Mouse (Mus musculus) adrenal gland, postnatal 36 days (tissue): ENCODE results near the gene Tjap1. TPM values are rescaled to one million over a fixed set of nuclear protein-coding genes. Genes with fewer than 3 reads are reported as not detected.

Source experiments
- DNase-seq, 2 experiments: peaks; one replicate each; pipeline ENCODE4 v3.0.0; 2021; ENCODE audit warnings: mixed read lengths in 1 of 2
- long read RNA-seq, 2 experiments: library from polyadenylated mRNA; stranded (forward); transcript quantifications; one replicate each; pipeline ENCODE4 v2.0.0; 2021; ENCODE audit warnings: borderline sequencing depth in 2 of 2
- total RNA-seq, 2 experiments: library from RNA; stranded (reverse); gene quantifications; 2 replicates each; pipeline ENCODE4 v1.2.3; 2021

Tjap1 gene
- total RNA-seq = 10 to 100 TPM; 46.1 to 49.9 TPM
- long read RNA-seq, experiment 1, transcript Tjap1-201 (10 exons, 2,426 nt) = major isoform, 6 of 39 reads
- long read RNA-seq, experiment 1, partial matches to known transcripts = 20 of 39 reads
- long read RNA-seq, experiment 1, other reads (novel, unspliced or antisense) = 8 of 39 reads
- long read RNA-seq, experiment 2, partial matches to known transcripts = 0 of 23 reads
- long read RNA-seq, experiment 2, other reads (novel, unspliced or antisense) = 13 of 23 reads

GRCm38 (mm10) chr17:46282483-46283123 lies at the start of gene Tjap1:
Gene Tjap1, minus strand, starts transcription at chr17:46283026.
- DNase-seq = peak; percentile 93 to 96

DNA sequence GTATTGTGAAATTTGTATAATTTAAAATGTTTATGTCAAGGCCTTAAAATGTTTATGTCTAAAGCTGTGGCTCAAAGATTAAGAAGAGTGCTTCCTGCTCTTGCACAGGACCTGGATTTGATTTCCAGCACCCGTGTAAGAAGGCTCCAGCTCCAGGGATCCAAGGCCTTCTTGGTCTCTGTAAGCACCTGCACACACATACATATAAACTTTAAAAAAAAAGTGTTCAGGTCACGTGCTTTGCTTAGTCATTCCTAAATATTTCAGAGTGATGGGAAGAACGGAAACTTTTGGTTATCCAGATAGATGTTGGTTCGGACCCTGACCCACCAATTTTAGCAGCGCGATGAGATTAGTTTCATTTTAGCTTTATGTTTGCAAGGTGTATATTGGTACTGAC lies 45.9 kb upstream of the Tjap1 start:
- no peak for DNase-seq

DNA sequence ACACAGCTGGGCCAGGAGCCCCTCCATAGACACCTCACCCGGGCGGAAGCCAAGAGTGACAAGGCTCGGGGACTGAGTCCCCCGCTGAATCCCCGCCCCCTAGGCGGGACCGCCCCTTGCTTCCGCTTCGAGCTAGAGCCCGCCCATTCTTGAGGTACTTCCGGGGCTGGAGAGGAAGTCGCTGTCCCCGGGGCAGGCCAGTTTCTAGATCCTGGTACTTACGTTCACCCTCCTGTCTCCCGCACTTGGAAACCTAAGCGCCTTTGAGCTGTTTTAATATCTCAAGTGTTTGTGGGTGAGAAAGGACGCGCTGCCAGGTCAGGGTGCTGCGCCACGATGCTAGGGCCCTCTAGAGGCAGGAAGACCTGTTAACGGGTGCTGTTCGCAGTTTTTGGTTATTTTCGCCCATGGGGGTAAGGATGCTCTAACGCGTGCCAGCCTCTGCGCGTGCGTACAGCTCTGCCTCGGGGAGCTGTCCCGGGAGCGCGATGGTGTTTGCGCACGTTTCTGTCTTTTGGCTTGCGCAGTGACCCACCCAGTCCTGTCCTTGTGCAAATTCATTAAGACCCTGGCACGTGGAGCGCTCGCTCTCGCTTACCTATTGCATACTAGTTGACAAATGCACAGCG lies 45.2 kb upstream of the Tjap1 start, which contains the start of gene Abcc10:
Gene Abcc10 (minus strand): TSS at position 447 of the 629 bp plus-strand sequence.
- DNase-seq = peak; percentile 98

DNA sequence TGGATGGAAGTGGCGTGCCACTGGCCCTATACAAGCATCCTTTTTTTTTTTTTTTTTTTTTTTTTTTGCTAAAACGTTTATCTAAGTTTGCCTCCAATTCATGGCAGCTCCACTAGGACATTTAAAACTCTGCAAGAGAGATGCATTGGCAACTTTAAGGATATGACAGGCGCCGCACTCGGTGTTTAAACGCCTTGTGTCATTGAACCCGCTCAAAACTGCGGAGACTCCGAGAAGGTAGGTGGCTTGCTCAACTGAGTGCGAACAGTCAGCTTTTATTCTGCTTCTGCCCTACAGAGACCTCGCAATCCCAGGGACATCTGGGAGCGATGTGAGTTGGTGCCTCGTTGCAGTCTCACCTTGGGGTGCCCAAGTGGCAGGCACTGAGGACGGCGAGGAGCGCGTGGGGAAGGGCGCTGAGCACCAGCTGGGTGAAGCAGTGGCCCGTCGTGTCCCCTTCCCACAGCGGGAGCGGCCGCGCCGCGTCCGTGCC lies 44.6 kb upstream of the Tjap1 start:
- DNase-seq = no peak

DNA sequence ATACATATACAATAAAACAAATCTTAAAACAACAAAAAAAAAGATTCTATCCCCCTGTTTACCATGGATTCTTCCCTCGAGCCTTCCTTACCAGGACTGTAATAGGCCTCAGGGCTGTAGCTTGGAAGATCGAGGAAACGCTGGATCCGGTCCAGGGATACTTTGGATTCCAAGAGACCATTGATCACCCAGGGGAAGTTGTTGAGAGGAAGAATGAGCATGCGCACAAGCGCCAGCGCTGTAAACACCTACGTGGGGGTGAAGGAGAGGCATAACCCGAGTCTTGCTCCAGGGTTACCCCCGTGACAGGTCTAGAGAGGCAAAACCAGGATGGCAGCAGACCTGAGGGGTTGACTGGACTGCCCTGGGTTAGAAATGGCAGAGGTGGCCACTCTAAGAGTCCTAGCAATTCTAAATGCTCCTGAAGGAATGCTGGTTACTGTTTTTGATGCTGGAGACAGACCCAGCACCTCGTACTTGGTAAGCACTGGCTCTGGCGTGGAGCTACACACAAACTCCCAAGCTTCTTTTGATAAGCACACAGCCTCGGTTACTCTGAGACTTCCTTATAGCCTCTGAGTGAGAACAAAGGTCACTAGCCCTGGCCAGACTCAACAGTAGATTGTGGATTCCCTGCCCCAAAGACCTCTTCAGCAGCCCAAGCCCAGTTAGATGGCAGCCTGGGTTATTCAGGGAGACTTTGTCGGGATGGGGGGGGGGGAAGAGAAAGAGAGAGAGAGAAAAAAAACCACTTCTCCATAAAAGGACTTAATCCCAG lies 39.4 kb upstream of the Tjap1 start:
- DNase-seq = no peak

- no peak for DNase-seq
Observed at GRCm38 (mm10) chr17:46320492-46320891, 37.7 kb upstream of the Tjap1 start.

- DNase-seq = no peak
Observed at GRCm38 (mm10) chr17:46315813-46316212, 33.0 kb upstream of the Tjap1 start.

- no peak for DNase-seq
Observed at GRCm38 (mm10) chr17:46313135-46313715, 30.4 kb upstream of the Tjap1 start.

DNA sequence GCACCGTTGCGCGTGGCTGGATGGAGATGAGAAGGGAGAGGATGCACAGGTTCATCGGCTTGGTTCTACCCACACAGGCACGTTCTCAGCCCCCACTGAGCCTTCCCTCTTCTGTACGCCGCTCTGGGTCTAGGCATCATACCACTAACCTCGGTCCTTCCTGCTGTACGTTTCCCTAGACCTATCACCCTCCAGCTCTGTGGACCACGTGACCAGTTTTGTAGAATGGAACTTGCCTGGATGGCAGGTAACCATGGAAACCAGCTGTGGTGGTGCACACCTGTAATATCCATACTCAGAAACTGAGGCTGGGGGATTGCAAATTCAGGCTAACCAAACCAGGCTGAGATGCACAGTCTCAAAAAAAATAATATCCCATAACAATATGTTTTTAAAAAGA lies 27.7 kb upstream of the Tjap1 start:
- DNase-seq = no peak

- no peak for DNase-seq
Observed at GRCm38 (mm10) chr17:46309835-46310234, 27.0 kb upstream of the Tjap1 start.

DNA sequence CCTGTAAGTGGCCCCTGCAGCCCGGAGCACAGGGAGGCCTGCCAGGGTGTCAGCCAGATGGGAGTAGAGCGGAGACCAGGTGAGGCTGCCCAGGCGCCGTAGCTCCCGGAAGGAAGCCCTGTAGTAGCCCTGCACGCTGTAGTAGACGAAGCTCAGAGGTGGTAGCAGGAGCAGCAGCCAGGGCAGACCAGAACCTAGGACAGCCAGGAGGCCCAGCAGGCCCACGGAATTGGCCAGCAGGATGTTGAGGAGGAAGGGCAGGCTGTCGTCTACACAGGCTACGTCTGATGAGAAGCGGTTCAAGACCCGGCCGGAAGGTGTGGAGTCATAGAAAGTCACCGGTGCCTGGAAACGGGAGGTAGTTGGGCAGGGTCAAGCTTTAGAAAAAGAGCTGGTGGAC lies 24.1 kb upstream of the Tjap1 start:
- no peak for DNase-seq

DNA sequence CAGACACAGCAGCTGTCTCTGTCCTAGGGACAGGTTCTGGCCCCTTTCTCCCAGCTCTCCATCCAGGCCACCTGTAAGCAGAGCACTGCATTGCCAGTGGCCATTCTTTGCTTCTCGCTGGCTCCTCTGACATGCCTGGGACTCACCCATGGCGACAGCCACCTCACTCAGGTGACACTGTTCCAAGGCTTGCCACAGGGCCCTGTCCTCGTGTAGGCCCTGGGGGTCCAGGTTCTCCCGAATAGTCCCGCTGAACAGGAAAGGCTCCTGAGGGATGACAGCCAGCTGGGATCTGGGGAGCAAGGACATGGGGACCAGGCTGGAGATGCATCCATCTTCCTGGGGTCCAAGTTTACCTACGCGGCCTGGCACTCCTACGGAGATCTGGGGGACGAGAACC lies 21.4 kb upstream of the Tjap1 start:
- DNase-seq = no peak

DNA sequence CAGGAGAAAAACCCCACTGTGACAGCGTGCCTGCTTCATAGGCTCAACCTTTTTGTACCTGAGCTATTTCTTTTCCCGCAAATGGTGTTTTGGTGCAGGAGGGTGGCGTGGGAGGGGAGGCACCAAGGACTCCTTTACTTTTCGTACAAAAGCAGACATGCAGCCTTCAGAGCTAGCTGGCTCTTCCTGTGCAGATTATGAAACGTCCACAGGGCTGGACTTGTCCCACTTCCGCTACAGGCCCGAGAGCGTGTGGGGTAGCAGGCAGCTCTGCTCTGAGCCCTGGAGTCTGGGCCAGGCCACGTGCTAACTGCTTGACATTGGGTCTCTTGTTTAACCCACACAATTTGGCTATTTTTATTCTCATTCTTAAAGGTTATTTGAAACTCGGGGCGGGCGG lies 19.1 kb upstream of the Tjap1 start:
- DNase-seq = peak in 1 of 2 experiments; percentile 23

DNA sequence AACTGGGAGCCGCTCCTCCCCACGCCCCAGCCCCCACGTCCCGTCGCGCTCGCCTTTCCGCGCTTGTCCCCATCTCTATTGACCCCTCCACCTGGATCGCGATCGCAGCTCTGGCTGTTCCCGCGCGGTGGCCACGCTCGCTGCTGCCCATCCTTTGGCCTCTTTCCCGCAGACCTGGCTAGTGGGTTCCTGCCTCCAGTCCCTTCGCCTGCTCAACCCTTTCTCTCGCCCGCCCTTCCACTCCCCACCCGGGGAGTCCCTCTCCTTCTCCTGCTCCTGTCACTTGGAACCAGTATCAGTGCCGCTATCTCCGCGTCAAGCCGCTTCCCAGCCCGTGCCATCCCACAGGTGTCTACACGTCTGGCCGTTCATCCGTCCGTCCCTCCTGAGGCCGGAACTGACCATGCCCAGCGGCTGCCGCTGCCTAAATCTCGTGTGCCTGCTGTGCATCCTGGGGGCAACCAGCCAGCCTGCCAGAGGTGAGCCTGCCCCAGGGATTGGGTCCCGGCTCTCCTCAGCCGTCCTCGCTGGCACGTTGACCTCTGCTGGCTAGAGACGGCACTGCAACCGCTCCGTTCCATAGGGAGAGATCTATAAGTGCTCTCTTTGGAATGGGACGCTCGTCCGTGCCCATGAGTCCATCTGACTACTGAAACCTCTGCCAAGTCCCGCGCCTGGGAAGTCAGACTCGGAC lies 15.5 kb upstream of the Tjap1 start:
- DNase-seq = peak; percentile 88 to 91

GRCm38 (mm10) chr17:46297364-46298219 lies 14.8 kb upstream of the Tjap1 start, which contains the start of gene Dlk2:
Gene Dlk2, plus strand, starts transcription at chr17:46297421.
- peak; percentile 37 to 54 for DNase-seq

- DNase-seq = no peak
Observed at GRCm38 (mm10) chr17:46297028-46297363, 14.2 kb upstream of the Tjap1 start.

DNA sequence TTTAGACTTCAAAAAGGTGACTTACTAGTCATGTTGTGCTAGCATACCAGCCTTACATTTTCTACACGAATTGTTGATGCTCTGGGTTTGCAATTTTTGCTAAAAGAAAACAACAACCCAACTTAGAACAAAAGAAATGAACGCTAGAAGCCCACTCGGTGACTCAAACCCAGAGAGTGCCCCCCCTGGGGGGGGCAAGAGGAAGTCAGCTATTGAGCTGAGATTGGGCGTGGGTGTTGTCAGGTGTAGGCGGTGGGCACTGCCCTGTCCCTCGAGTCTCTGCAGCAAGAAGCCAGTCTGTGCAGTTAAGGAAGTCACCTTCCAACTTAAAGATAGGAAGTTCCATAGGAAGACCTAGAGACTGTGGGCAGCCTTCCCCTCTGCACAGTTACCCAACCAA lies 13.8 kb upstream of the Tjap1 start:
- no peak for DNase-seq

DNA sequence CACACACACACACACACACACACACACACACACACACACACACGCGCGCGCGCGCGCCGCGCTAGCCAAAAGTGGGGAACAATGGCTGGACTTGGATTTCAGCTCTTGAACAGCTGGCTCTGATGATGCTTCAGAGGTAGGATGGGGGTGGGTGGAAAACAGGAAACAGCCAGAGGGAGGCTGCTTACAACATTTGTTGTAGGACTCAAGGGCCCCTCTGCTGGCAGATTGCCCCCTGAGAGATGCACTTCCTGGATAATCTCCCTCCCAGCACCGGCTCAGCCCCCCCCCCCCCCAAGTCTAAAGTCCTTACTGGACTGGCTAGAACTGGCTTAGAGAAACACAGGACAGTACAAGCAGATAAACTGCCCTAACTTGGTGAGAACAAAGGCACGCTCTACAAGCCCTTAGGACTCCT lies 4.9 kb upstream of the Tjap1 start:
- DNase-seq = peak; percentile 49 to 64

GRCm38 (mm10) chr17:46285407-46285806 lies 2.6 kb upstream of the Tjap1 start:
- DNase-seq = no peak

GRCm38 (mm10) chr17:46284653-46285052 lies 1.8 kb upstream of the Tjap1 start:
- DNase-seq = no peak

- DNase-seq = no peak
Observed at GRCm38 (mm10) chr17:46283911-46284310, 1.1 kb upstream of the Tjap1 start.
